ENCODE assay signal across 10 mouse cellular contexts in genomic region chr17:12094827-12095590, GRCm38 (mm10). TPM values are rescaled to one million over a fixed set of nuclear protein-coding genes. Genes with fewer than 3 reads are reported as not detected.
DNase-seq lines count a peak whose midpoint lies in the region; ATAC-seq and TF ChIP-seq lines count a peak whose summit lies in the region.
"Had no signal": no experiment of that assay in that cellular context is flagged by ENCODE, and none has a peak within 500 bp of the region (broad histone marks: within the 10 kb centered on the region; RNA-seq: fewer than 3 reads in every experiment).

No protein-coding gene starts in this region.

- peak; percentile 18 for DNase-seq in hindbrain, postnatal 0 days (ENCODE audit: low spot score)
- DNase-seq in Patski (ENCODE audit: low read depth, low spot score), result peak; percentile 34
- DNase-seq in gastrocnemius, postnatal 14 days, result peak; percentile 11
- DNase-seq in lung, postnatal 4 days, result peak; percentile 38 to 69
- no peak for DNase-seq in B cell, adult 2 months
- no peak for DNase-seq in kidney, adult 9 months
- DNase-seq: liver, embryonic 13.5 days had no signal

- ATAC-seq in hindbrain, postnatal 0 days, result no peak
- no peak for ATAC-seq in hindbrain, embryonic 12.5 days (ENCODE audit: low FRiP score)
- peak; percentile 47 for ATAC-seq in Patski
- no peak for ATAC-seq in forebrain, embryonic 16.5 days

- H3K27me3 ChIP-seq in hindbrain, postnatal 0 days (ENCODE audit: insufficient read depth, low read length), result no peaks in the 10 kb centered on the region
- no peaks in the 10 kb centered on the region for H3K27me3 ChIP-seq in hindbrain, embryonic 12.5 days
- no peaks in the 10 kb centered on the region for H3K27me3 ChIP-seq in Patski
- no peaks in the 10 kb centered on the region for H3K27me3 ChIP-seq in forebrain, embryonic 16.5 days (replicated peaks; ENCODE audit: control insufficient read depth, insufficient read depth, low read length)
- H3K27me3 ChIP-seq: hindbrain, embryonic 15.5 days had no signal

- WGBS in hindbrain, postnatal 0 days, result 67% methylated on average over 9 of the region's 9 CpGs
- WGBS in hindbrain, embryonic 12.5 days, result 80% methylated on average over 9 of the region's 9 CpGs
- WGBS in forebrain, embryonic 16.5 days, result 81% methylated on average over 9 of the region's 9 CpGs

- intact Hi-C loops in gastrocnemius, postnatal 14 days (cut with DNase I; ENCODE audit: low total_unique reads), result no loop called here

- peak overlapping the region; percentile 15; the same call in 1 of the 2 replicates for H3K27ac ChIP-seq in hindbrain, postnatal 0 days
- no peak overlapping the region for H3K27ac ChIP-seq in hindbrain, embryonic 12.5 days
- H3K27ac ChIP-seq in forebrain, embryonic 16.5 days (ENCODE audit: low read length), result no peak overlapping the region
- H3K27ac ChIP-seq: hindbrain, embryonic 15.5 days; liver, embryonic 13.5 days had no signal

- TF ChIP-seq CTCF in hindbrain, postnatal 0 days (IDR thresholded peaks at IDR 0.05; ENCODE audit: low read depth), result no peak
- no peak for TF ChIP-seq CTCF in Patski (IDR thresholded peaks at IDR 0.05)

- no peak overlapping the region for H3K4me2 ChIP-seq in hindbrain, postnatal 0 days (ENCODE audit: low read depth, low read length)
- no peak overlapping the region for H3K4me2 ChIP-seq in hindbrain, embryonic 12.5 days (replicated peaks)
- no peak overlapping the region for H3K4me2 ChIP-seq in forebrain, embryonic 16.5 days (ENCODE audit: low read length)
- H3K4me2 ChIP-seq: hindbrain, embryonic 15.5 days; liver, embryonic 13.5 days had no signal

- no peak overlapping the region for H3K4me3 ChIP-seq in hindbrain, postnatal 0 days (ENCODE audit: low read length)
- no peak overlapping the region for H3K4me3 ChIP-seq in hindbrain, embryonic 12.5 days
- H3K4me3 ChIP-seq in forebrain, embryonic 16.5 days (replicated peaks; ENCODE audit: low read length), result no peak overlapping the region
- H3K4me3 ChIP-seq: hindbrain, embryonic 15.5 days; liver, embryonic 13.5 days had no signal

- in situ Hi-C loops in Patski (cut with MboI; ENCODE audit: low pct_unique_long_range_greater_than_20kb), result no loop called here

- no peaks in the 10 kb centered on the region for H3K4me1 ChIP-seq in hindbrain, postnatal 0 days (ENCODE audit: insufficient read depth, low read length)
- 0 out of 2 replicates have a peak, but pooled peaks cover 1% of the 10 kb centered on the region for H3K4me1 ChIP-seq in hindbrain, embryonic 12.5 days
- no peaks in the 10 kb centered on the region for H3K4me1 ChIP-seq in forebrain, embryonic 16.5 days (replicated peaks; ENCODE audit: control insufficient read depth, insufficient read depth, low read length)
- H3K4me1 ChIP-seq: hindbrain, embryonic 15.5 days had no signal

- POLR2A ChIA-PET in Patski (lab: Charles Lee), result no interaction called here

- no peaks in the 10 kb centered on the region for H3K9me3 ChIP-seq in hindbrain, postnatal 0 days (ENCODE audit: low read length)
- H3K9me3 ChIP-seq in hindbrain, embryonic 12.5 days (replicated peaks), result peaks cover 5% of the 10 kb centered on the region; the same call in 1 of the 2 replicates
- H3K9me3 ChIP-seq in forebrain, embryonic 16.5 days (ENCODE audit: control insufficient read depth, low read length), result peaks cover 3% of the 10 kb centered on the region
- H3K9me3 ChIP-seq: hindbrain, embryonic 15.5 days; liver, embryonic 13.5 days had no signal

- no peak overlapping the region for H3K9ac ChIP-seq in hindbrain, postnatal 0 days (replicated peaks; ENCODE audit: low read length)
- no peak overlapping the region for H3K9ac ChIP-seq in hindbrain, embryonic 12.5 days
- H3K9ac ChIP-seq in forebrain, embryonic 16.5 days (replicated peaks; ENCODE audit: low read depth, low read length), result no peak overlapping the region
- H3K9ac ChIP-seq: hindbrain, embryonic 15.5 days; liver, embryonic 13.5 days had no signal

- CTCF ChIA-PET in Patski (lab: Charles Lee), result no interaction called here

- no peaks in the 10 kb centered on the region for H3K36me3 ChIP-seq in hindbrain, postnatal 0 days (ENCODE audit: insufficient read depth, low read length)
- no peaks in the 10 kb centered on the region for H3K36me3 ChIP-seq in hindbrain, embryonic 12.5 days
- H3K36me3 ChIP-seq in forebrain, embryonic 16.5 days (ENCODE audit: control insufficient read depth, insufficient read depth), result no peaks in the 10 kb centered on the region
- H3K36me3 ChIP-seq: hindbrain, embryonic 15.5 days; liver, embryonic 13.5 days had no signal

RNA-seq across cellular contexts. Expression of gene Agpat4, which starts 23.5 kb away (rescaled TPM):
- 53.6 and 59.3 TPM in 2 replicates for total RNA-seq in hindbrain, postnatal 0 days (2014; rRNA removed)
- polyA plus RNA-seq in hindbrain, postnatal 0 days (2015; fragmentation: Nextera tagmentation; extraction: Ambion mirVana), result 56.6 and 61.5 TPM in 2 replicates
- polyA plus RNA-seq in hindbrain, embryonic 12.5 days (2016; fragmentation: Nextera tagmentation; extraction: Ambion mirVana), result 45.0 and 45.1 TPM in 2 replicates
- polyA plus RNA-seq in Patski (2021), result 44.2 TPM
- total RNA-seq in gastrocnemius, postnatal 14 days (2021), result 1 to 10 TPM; 4.5 to 4.8 TPM
- polyA plus RNA-seq in forebrain, embryonic 16.5 days (2015; fragmentation: Nextera tagmentation; extraction: Ambion mirVana), result 49.1 and 57.6 TPM in 2 replicates

Comparison
In these comparisons a context has a peak if more than half of its experiments do, and no peak if none do; other contexts are left out.
1. DNase-seq: peak in hindbrain, postnatal 0 days (single experiment), Patski (single experiment), gastrocnemius, postnatal 14 days (single experiment) and lung, postnatal 4 days (2 of 2); none in B cell, adult 2 months (0 of 2) and kidney, adult 9 months (single experiment).